Mouse (Mus musculus) lung, postnatal 10 days (tissue): ENCODE measurements at regions not wholly inside any gene's neighbourhood (a gene's known extent, or its start where the extent isn't known, plus 50 kb on each side); places are given as distances from the start of the nearest gene placed in this dataset.
A peak's percentile ranks its signal among the peaks of the same experiment; 100 is the strongest.
"Not testable (repeated sequence)": the region's sequence is repeated elsewhere in the genome, so short reads cannot be mapped to it uniquely, and the experiment has no call there.

Experiments
- DNase-seq: peaks from one replicate; pipeline ENCODE4 v3.0.0; 2021

- DNase-seq: no peak
Measured at GRCm38 (mm10) chr4:143055371-143055770, 157.4 kb downstream of the Prdm2 start.

GRCm38 (mm10) chr4:143053029-143053428 lies 159.8 kb downstream of the Prdm2 start:
- DNase-seq: no peak

- no peak for DNase-seq
Measured at GRCm38 (mm10) chr4:143051205-143051604, 161.6 kb downstream of the Prdm2 start.

GRCm38 (mm10) chr4:143045245-143045644 lies 167.6 kb downstream of the Prdm2 start:
- DNase-seq: no peak

GRCm38 (mm10) chr4:143042806-143043205 lies 170.0 kb downstream of the Prdm2 start:
- DNase-seq: no peak

GRCm38 (mm10) chr4:143038626-143039025 lies 174.2 kb downstream of the Prdm2 start:
- no peak for DNase-seq

GRCm38 (mm10) chr4:143036704-143037103 lies 176.1 kb downstream of the Prdm2 start:
- DNase-seq: no peak

GRCm38 (mm10) chr4:143035089-143035488 lies 177.7 kb downstream of the Prdm2 start:
- DNase-seq: not testable (repeated sequence)

- not testable (repeated sequence) for DNase-seq
Measured at GRCm38 (mm10) chr4:143034324-143034723, 178.5 kb downstream of the Prdm2 start.

- DNase-seq: not testable (repeated sequence)
Measured at GRCm38 (mm10) chr4:143029813-143030212, 183.0 kb downstream of the Prdm2 start.

GRCm38 (mm10) chr4:143027292-143027691 lies 185.5 kb downstream of the Prdm2 start:
- DNase-seq: peak; percentile 75

- DNase-seq: peak; percentile 70
Measured at GRCm38 (mm10) chr4:143021242-143021881, 191.4 kb downstream of the Prdm2 start.

- no peak for DNase-seq
Measured at GRCm38 (mm10) chr4:143020658-143021057, 192.1 kb downstream of the Prdm2 start.

- no peak for DNase-seq
Measured at GRCm38 (mm10) chr4:143012900-143013299, 199.9 kb downstream of the Prdm2 start.

- no peak for DNase-seq
Measured at GRCm38 (mm10) chr4:143001961-143002360, 210.8 kb downstream of the Prdm2 start.

- DNase-seq: no peak
Measured at GRCm38 (mm10) chr4:143001486-143001885, 211.3 kb downstream of the Prdm2 start.

- DNase-seq: no peak
Measured at GRCm38 (mm10) chr4:142996406-142996805, 216.4 kb downstream of the Prdm2 start.

GRCm38 (mm10) chr4:142991401-142991800 lies 221.4 kb downstream of the Prdm2 start:
- no peak for DNase-seq

GRCm38 (mm10) chr4:142989175-142989574 lies 223.6 kb downstream of the Prdm2 start:
- peak; percentile 12 for DNase-seq

GRCm38 (mm10) chr4:142983295-142983624 lies 229.5 kb downstream of the Prdm2 start:
- DNase-seq: no peak

GRCm38 (mm10) chr4:142982585-142983294 lies 230.1 kb downstream of the Prdm2 start:
- DNase-seq: peak; percentile 14

GRCm38 (mm10) chr4:142975620-142976019 lies 237.2 kb downstream of the Prdm2 start:
- no peak for DNase-seq

- DNase-seq: no peak
Measured at GRCm38 (mm10) chr4:142970040-142970439, 242.8 kb downstream of the Prdm2 start.

- no peak for DNase-seq
Measured at GRCm38 (mm10) chr4:142967604-142968003, 245.2 kb downstream of the Prdm2 start.
